Mouse (Mus musculus) liver, embryonic 14.5 days (tissue): Measurements from ENCODE around the gene Cela2a. TPM values are rescaled to one million over a fixed set of nuclear protein-coding genes. Genes with fewer than 3 reads are reported as not detected.

ENCODE experiments used
- ATAC-seq: fragments of 200-750 bp; cut with Nextera tagmentation; 2 replicates; pipeline ENCODE4 v1.8.0; 2017; ENCODE audit warnings: moderate number of reproducible peaks, mild to moderate bottlenecking, moderate library complexity; ENCODE audit not compliant: insufficient read depth
- DNase-seq, 3 experiments: peaks; one replicate each; pipeline ENCODE4 v3.0.0-alpha.2; 2012 to 2013; ENCODE audit warnings: low read depth in 3 of 3, low spot score in 3 of 3
- H3K27ac ChIP-seq: fragments of 300-500 bp; sonication (generic); 2 replicates; pipeline ENCODE4 v1.5.1; 2014; ENCODE audit warnings: moderate library complexity, mild to moderate bottlenecking, control low read depth, inconsistent platforms
- H3K27me3 ChIP-seq: fragments of 300-500 bp; sonication (generic); 2 replicates; pipeline ENCODE4 v1.6.1; 2014; ENCODE audit warnings: mild to moderate bottlenecking, low read length, moderate library complexity; ENCODE audit not compliant: control insufficient read depth, insufficient read depth
- H3K36me3 ChIP-seq: fragments of 300-500 bp; sonication (generic); replicated peaks from 2 replicates; pipeline ENCODE4 v1.6.1; 2014; ENCODE audit warnings: low read depth; ENCODE audit not compliant: control insufficient read depth, insufficient read depth
- H3K4me1 ChIP-seq, 2 experiments: fragments of 200-500 bp in 1 of 2; fragments of 300-500 bp in 1 of 2; sonication (generic) in 1 of 2; replicated peaks; 2 replicates each; pipeline ENCODE4 v1.6.1; 2012 to 2014; ENCODE audit warnings: antibody characterized with exemption in 1 of 2, inconsistent platforms in 1 of 2, low read length in 1 of 2; ENCODE audit not compliant: control insufficient read depth in 2 of 2, insufficient read depth in 2 of 2
- H3K4me2 ChIP-seq: fragments of 300-500 bp; sonication (generic); 2 replicates; pipeline ENCODE4 v1.6.1; 2014; ENCODE audit warnings: low read depth, mild to moderate bottlenecking, control low read depth, moderate library complexity
- H3K4me3 ChIP-seq, 2 experiments: fragments of 200-500 bp in 1 of 2; fragments of 300-500 bp in 1 of 2; sonication (generic) in 1 of 2; 2 replicates each; pipeline ENCODE4 v1.5.1; 2012 to 2014; ENCODE audit warnings: low read depth in 2 of 2, low read length in 2 of 2, mild to moderate bottlenecking in 2 of 2, control low read depth in 1 of 2, inconsistent platforms in 1 of 2, moderate library complexity in 1 of 2; ENCODE audit not compliant: insufficient read depth in 1 of 2
- H3K9ac ChIP-seq: fragments of 300-500 bp; sonication (generic); replicated peaks from 2 replicates; pipeline ENCODE4 v1.6.1; 2014; ENCODE audit warnings: mild to moderate bottlenecking, control low read depth, moderate library complexity
- H3K9me3 ChIP-seq: fragments of 300-500 bp; sonication (generic); 2 replicates; pipeline ENCODE4 v1.6.1; 2016; ENCODE audit warnings: low read length, mixed read lengths; ENCODE audit not compliant: control insufficient read depth
- CTCF ChIP-seq: IDR thresholded peaks from 2 replicates; pipeline ENCODE4 v1.5.1; 2016; ENCODE audit warnings: antibody characterized with exemption, low read depth, control low read depth
- EP300 ChIP-seq: IDR thresholded peaks from 2 replicates; pipeline ENCODE4 v1.6.1; 2016; ENCODE audit warnings: antibody characterized with exemption, low read depth
- WGBS: fragments of 180-500 bp; shearing (Covaris S2); extraction: QIAGEN DNeasy Blood & Tissue Kit; methylation state at CpG from one replicate; pipeline ENCODE4 v1.1.7; 2014; ENCODE audit not compliant: insufficient replicate concordance; 5-methylcytosine and 5-hydroxymethylcytosine counted together
- polyA plus RNA-seq, 2 experiments: library from polyadenylated mRNA; depleted of rRNA in 1 of 2; stranded (reverse) in 1 of 2; unstranded in 1 of 2; fragments of >200 nt; fragmentation: Nextera tagmentation in 1 of 2; extraction: Ambion mirVana in 1 of 2; gene quantifications; 2 replicates each; pipeline versions ENCODE4 v1.2.1 to v1.2.3; 2012 to 2014

The Cela2a gene
- polyA plus RNA-seq, 2 experiments = not detected

DNA sequence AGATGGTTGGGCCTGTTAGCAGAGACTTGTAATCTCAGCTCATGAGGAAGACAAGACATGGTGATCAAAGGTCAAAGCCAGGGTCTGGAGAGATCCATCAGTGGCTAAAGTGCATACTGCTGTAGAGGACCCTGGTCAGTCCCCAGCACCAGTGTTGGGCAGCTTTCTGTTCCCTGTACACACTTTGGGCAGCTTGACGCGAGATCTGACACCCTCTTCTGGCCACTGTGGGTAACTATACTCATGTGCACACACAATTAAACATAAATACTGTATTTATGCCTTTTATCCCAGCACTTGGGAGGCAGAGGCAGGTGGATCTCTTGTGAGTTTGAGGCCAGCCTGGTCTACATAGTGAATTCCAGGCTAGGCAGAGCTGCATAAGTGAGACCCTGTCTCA, 15.0 kb downstream of the Cela2a start:
- no peaks in the 10 kb centered on the region for H3K9me3 ChIP-seq
- no peak overlapping the region for H3K4me3 ChIP-seq
- no peaks in the 10 kb centered on the region for H3K4me1 ChIP-seq
- no peaks in the 10 kb centered on the region for H3K27me3 ChIP-seq
- peaks cover 43% of the 10 kb centered on the region for H3K36me3 ChIP-seq
- WGBS = 92% methylated on average over 2 of the region's 2 CpGs
- H3K4me2 ChIP-seq = no peak overlapping the region
- TF ChIP-seq CTCF = peak; percentile 52
- no peak for TF ChIP-seq EP300
- no peak for DNase-seq
- no peak overlapping the region for H3K27ac ChIP-seq
- no peak for ATAC-seq
- H3K9ac ChIP-seq = no peak overlapping the region

DNA sequence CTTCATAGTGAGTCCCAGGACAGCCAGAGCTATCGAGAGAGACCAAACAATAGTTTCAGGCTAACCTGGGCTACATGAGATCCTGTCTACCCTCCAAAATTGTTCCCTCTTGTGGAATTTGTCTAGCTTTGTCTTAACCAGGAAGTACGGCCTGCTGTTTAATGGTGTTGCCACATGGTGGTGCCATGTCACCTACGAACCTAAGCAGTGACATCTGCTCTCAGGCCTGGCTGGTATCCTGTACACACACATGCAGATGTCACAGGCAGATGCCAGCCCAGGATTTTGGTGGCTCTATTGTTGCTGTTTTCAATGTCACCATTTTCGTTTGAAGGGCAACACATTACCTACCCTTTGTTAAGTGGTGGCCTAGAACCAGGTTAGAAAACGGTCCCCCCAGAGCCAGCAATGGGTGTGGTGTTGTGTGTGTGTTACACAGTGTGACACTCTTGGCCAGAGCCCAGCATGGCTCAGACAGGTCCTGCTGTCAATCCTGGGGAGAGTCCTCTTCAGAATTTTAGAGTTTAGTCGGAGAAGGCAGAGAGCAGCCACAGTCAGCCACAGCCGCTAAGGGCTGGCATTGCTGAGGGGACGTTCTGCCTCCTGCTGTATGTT, 16.0 kb downstream of the Cela2a start:
- WGBS = 72% methylated on average over 8 of the region's 8 CpGs
- ATAC-seq (peak; percentile 56), DNase-seq (peak in 1 of 3 experiments; percentile 28)
- Histone ChIP-seq H3K9me3 (no peaks in the 10 kb centered on the region), H3K4me3 (no peak overlapping the region), H3K4me2 (no peak overlapping the region), H3K4me1 (no peaks in the 10 kb centered on the region), H3K27me3 (no peaks in the 10 kb centered on the region), H3K9ac (no peak overlapping the region), H3K36me3 (peaks cover 54% of the 10 kb centered on the region), H3K27ac (no peak overlapping the region)
- 0 out of 2 replicates have a peak, but pooled peaks have one; percentile 5 for TF ChIP-seq EP300
- peak; percentile 82 for TF ChIP-seq CTCF

DNA sequence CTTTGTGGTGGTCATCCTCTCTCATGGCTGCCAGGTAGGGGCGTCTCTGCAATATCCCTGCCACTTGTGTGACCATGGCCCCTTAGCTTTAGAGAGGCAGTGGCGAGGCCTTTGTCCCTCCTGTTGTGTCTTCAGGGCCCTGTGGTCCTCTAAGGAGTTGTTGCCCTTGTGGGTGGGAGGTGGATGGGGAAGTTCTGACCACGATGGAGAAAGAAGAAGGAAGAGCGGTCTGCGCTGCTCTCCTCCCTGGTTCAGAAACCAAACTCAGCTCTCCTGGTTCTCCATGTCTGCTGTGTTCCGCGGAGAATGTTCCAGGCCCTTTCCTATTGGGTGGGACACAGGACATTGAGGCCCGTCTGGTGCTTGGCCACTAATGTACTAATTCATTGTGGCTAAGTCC, 20.1 kb downstream of the Cela2a start:
- peaks cover 53% of the 10 kb centered on the region for H3K36me3 ChIP-seq

GRCm38 (mm10) chr4:141804105-141804504, 21.9 kb downstream of the Cela2a start:
- no peaks in the 10 kb centered on the region for H3K4me1 ChIP-seq
- H3K4me2 ChIP-seq = no peak overlapping the region
- H3K27me3 ChIP-seq = no peaks in the 10 kb centered on the region
- H3K36me3 ChIP-seq = peaks cover 43% of the 10 kb centered on the region
- DNase-seq (no peak), ATAC-seq (no peak)
- WGBS = 57% methylated on average over 4 of the region's 4 CpGs
- no peak overlapping the region for H3K4me3 ChIP-seq
- H3K27ac ChIP-seq = no peak overlapping the region
- TF ChIP-seq CTCF (peak; percentile 37), EP300 (no peak)
- no peaks in the 10 kb centered on the region for H3K9me3 ChIP-seq
- no peak overlapping the region for H3K9ac ChIP-seq

More for the DNA sequence above, 20.1 kb downstream of the Cela2a start:
- Histone ChIP-seq H3K9ac (no peak overlapping the region), H3K9me3 (no peaks in the 10 kb centered on the region), H3K27me3 (no peaks in the 10 kb centered on the region), H3K4me2 (no peak overlapping the region), H3K27ac (no peak overlapping the region), H3K4me1 (no peaks in the 10 kb centered on the region), H3K4me3 (no peak overlapping the region)
- TF ChIP-seq EP300 (no peak), CTCF (no peak)
- 76% methylated on average over 8 of the region's 8 CpGs for WGBS
- ATAC-seq (no peak), DNase-seq (no peak)

DNA sequence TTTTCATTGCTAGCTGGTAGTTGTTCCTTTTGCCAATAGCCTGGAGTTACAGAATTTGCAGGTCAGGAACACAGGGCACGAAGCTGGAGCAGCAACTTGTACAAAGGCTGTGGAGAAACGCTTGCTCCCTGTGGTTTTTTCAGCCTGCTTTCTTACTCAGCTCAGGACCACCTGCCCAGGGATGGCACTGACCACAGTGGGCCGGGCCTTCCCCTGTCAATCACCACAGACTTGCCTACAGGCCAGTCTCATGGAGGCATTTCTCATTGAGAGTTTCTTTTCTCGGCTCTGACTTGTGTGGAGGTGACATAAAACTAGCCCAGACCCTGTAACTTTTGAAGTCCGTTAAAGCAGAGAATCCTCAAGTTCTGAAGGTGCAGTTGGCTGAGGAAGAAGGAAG, 28.4 kb downstream of the Cela2a start:
- peaks cover 10 to 11% of the 10 kb centered on the region in 2 experiments for H3K4me1 ChIP-seq
- no peaks in the 10 kb centered on the region for H3K9me3 ChIP-seq
- DNase-seq (no peak), ATAC-seq (no peak)
- TF ChIP-seq CTCF (no peak), EP300 (no peak)
- H3K36me3 ChIP-seq = peaks cover 15% of the 10 kb centered on the region; the same call in 1 of the 2 replicates
- H3K4me3 ChIP-seq = no peak overlapping the region
- H3K27ac ChIP-seq = no peak overlapping the region
- no peak overlapping the region for H3K4me2 ChIP-seq
- no peaks in the 10 kb centered on the region for H3K27me3 ChIP-seq
- WGBS = 85% methylated on average over 5 of the region's 5 CpGs
- no peak overlapping the region for H3K9ac ChIP-seq
